Mouse (Mus musculus) left cerebral cortex, adult 9 months (tissue): ENCODE measurements at regions not wholly inside any gene's neighbourhood (a gene's known extent, or its start where the extent isn't known, plus 50 kb on each side); places are given as distances from the start of the nearest gene placed in this dataset.

Experiments used
- DNase-seq, 2 experiments: peaks; one replicate each; pipeline ENCODE4 v3.0.0; 2022; ENCODE audit warnings: low spot score in 2 of 2

GRCm38 (mm10) chr2:147503962-147504361 is 142.2 kb downstream of the Pax1 start:
- DNase-seq, result no peak

GRCm38 (mm10) chr2:147498731-147499130 is 137.0 kb downstream of the Pax1 start:
- no peak for DNase-seq

GRCm38 (mm10) chr2:147455932-147456331 is 94.2 kb downstream of the Pax1 start:
- DNase-seq, result no peak

- DNase-seq, result peak in 1 of 2 experiments; percentile 33
Observed at GRCm38 (mm10) chr2:147454362-147455257, 92.9 kb downstream of the Pax1 start.
